Mouse (Mus musculus) ES-CJ7 (cell line): ENCODE results near the gene Sorbs2.

Experiments used
- DNase-seq: peaks from one replicate; pipeline ENCODE4 v3.0.0; 2011; ENCODE audit warnings: low read depth, low spot score

Gene Sorbs2

DNA sequence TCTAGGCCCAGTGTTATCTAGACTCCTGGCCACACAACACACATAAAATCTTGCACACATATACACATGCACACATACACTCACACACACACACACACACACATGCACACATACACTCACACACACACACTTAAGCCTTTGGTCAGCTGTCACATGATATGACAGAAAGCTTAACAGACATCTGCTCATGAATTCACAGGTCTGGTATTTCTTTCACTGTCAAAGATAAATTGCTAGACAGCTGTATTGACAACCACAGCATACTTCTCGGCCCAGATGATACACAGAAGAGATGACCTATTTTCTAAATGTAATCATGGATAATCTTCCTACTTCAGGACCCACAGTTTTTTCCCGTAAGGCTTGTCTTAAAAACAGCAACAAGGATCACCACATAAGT, 326.3 kb downstream of the Sorbs2 start:
- no peak for DNase-seq

GRCm38 (mm10) chr8:45843306-45843705, 335.7 kb downstream of the Sorbs2 start:
- no peak for DNase-seq

- no peak for DNase-seq
These were observed 336.7 kb downstream of the Sorbs2 start for GRCm38 (mm10) chr8:45844097-45844885.

- DNase-seq: no peak
These were observed 337.4 kb downstream of the Sorbs2 start for GRCm38 (mm10) chr8:45844911-45845481.

DNA sequence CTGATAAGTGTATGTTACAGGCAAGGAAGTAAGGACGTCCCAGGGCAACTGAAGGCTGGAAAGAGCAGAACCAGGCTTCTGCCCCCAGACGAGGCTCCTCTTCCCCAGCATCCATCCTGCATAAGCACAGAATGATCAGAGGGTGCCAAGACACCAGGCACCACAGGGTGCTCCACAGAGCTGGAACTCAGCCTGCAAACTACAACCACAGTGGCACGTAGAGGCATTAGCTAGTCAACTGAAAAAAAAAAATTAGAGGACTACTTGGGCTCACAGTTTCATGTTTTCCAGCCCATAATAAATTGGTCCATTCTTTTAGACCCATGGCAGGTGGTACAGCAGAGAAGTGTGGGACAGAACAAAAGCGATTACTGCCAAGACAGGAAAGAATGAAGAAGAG, 338.3 kb downstream of the Sorbs2 start:
- DNase-seq: no peak

GRCm38 (mm10) chr8:45855118-45855517, 347.5 kb downstream of the Sorbs2 start:
- DNase-seq: no peak

DNA sequence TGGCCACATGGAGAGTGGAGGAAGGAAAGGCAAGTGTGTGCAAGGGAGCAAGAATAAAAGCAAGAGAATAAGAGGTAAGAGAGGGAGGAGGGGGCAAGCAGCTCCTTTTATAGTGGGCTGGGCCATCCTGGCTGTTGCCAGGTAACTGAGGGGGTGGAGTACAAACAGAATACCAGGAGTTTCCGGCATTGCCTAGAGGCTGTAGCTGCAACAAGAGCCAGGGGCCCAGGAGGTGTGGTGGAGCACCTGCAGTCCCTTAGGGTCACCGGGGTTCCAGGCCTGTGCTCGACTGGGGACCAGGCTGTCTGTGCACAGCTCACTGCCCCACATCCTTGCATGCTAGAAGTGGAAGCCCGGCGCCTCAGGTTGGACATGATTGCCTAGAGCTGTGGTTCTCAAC, 350.1 kb downstream of the Sorbs2 start:
- DNase-seq: peak; percentile 76

GRCm38 (mm10) chr8:45858391-45858790, 350.8 kb downstream of the Sorbs2 start:
- peak; percentile 47 for DNase-seq

- DNase-seq: peak; percentile 19
These were observed 364.0 kb downstream of the Sorbs2 start for GRCm38 (mm10) chr8:45871587-45871986.

- DNase-seq: no peak
These were observed 364.5 kb downstream of the Sorbs2 start for GRCm38 (mm10) chr8:45872077-45872476.

DNA sequence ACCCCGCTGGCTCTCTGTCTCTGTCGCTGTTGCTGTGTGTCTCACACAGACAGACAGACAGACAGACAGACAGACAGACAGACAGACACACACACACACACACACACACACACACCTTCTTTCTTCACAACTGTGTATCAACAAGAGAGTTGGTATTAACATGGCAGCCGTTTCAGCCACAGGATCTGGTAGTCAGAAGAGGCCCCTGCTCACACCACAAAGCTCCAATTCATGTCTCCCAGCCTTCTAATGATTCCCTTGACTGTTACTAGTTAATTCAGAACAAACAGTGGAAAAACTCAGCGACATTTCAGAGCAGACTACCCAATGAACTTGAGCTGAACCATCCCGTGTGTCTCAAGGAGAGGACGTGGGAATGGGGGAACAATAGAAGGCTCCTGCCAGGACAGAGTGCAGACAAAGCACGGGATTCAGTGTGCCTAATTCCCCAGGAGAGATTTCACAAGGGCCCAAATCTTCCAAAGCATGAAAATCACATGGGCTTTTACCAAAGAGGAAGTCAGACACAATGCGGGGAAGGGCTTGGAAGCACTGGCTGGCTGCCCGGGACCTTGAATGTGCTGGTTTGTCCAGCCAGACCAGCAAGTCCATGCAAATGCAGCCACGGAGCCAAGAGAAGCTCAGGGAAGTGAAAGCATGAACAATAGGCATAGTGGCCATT, 367.5 kb downstream of the Sorbs2 start:
- no peak for DNase-seq

DNA sequence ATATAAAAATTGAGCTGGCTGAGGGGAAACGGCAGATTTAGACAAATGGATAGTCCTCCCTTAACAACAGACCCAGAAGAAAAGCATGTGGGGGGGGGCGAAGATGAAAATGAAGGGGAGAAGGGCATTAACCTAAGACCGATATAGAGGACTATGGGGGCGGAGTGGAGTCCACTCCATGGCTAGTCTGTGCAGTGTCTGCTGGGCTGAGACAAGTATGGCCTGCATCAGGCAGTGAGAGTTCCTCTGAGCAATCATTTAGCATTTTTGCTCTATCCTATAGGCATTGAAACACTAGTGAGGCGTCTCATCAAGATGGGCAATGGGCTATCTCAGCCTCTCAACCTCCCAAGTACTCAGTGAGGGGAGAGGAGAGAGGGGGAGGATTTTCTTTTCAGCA, 368.8 kb downstream of the Sorbs2 start:
- no peak for DNase-seq
